Mouse (Mus musculus): ENCODE measurements around the gene Uvssa. TPM values are rescaled to one million over a fixed set of nuclear protein-coding genes. Genes with fewer than 3 reads are reported as not detected.

The Uvssa gene
- polyA plus RNA-seq, 1 experiment from 2014 or later = 3.1 TPM

GRCm38 (mm10) chr5:33432057-33432935, 53.9 kb downstream of the Uvssa start:
- Histone ChIP-seq H3K27ac (ENCODE audit: low read length) (no peak overlapping the region), H3K4me1 (ENCODE audit: control insufficient read depth, low read depth, low read length) (peaks cover 5% of the 10 kb centered on the region), H3K36me3 (ENCODE audit: control insufficient read depth, insufficient read depth) (no peaks in the 10 kb centered on the region), H3K27me3 (ENCODE audit: control insufficient read depth, insufficient read depth, low read depth, low read length) (peaks cover 96% of the 10 kb centered on the region), H3K9me3 (replicated peaks; ENCODE audit: control insufficient read depth, low read length) (no peaks in the 10 kb centered on the region), H3K4me2 (ENCODE audit: low read depth, low read length) (no peak overlapping the region), H3K9ac (ENCODE audit: low read depth, low read length) (no peak overlapping the region), H3K4me3 (ENCODE audit: low read depth, low read length) (no peak overlapping the region)
- WGBS (ENCODE audit: insufficient replicate concordance) = 2% methylated on average over 39 of the region's 39 CpGs
- ATAC-seq (ENCODE audit: low read depth) = no peak

- no peak for ATAC-seq (ENCODE audit: low read depth)
- Histone ChIP-seq H3K9ac (ENCODE audit: low read depth, low read length) (no peak within 1 kb of the TSS), H3K4me1 (ENCODE audit: control insufficient read depth, low read depth, low read length) (peaks cover 5% of the 10 kb centered on the region), H3K4me3 (ENCODE audit: low read depth, low read length) (peak within 1 kb of the TSS; percentile 18; the same call in 1 of the 2 replicates), H3K27me3 (ENCODE audit: control insufficient read depth, insufficient read depth, low read depth, low read length) (peaks cover 96% of the 10 kb centered on the region), H3K36me3 (ENCODE audit: control insufficient read depth, insufficient read depth) (no peaks in the 10 kb centered on the region), H3K9me3 (replicated peaks; ENCODE audit: control insufficient read depth, low read length) (no peaks in the 10 kb centered on the region), H3K27ac (ENCODE audit: low read length) (no peak within 1 kb of the TSS), H3K4me2 (ENCODE audit: low read depth, low read length) (peak within 1 kb of the TSS; percentile 25; the same call in 1 of the 2 replicates)
- WGBS (ENCODE audit: insufficient replicate concordance) = under 1% methylated on average over 89 of the region's 90 CpGs
Observed at GRCm38 (mm10) chr5:33433201-33434138, 55.1 kb downstream of the Uvssa start, which contains the start of gene Nkx1-1. Gene Nkx1-1, minus strand, starts transcription at chr5:33433976.

- no peak overlapping the region for H3K9ac ChIP-seq (ENCODE audit: low read depth, low read length)
- H3K4me1 ChIP-seq (ENCODE audit: control insufficient read depth, low read depth, low read length) = peaks cover 5% of the 10 kb centered on the region
- peak overlapping the region; percentile 18; the same call in 1 of the 2 replicates for H3K4me3 ChIP-seq (ENCODE audit: low read depth, low read length)
- under 1% methylated on average over 60 of the region's 60 CpGs for WGBS (ENCODE audit: insufficient replicate concordance)
- no peaks in the 10 kb centered on the region for H3K9me3 ChIP-seq (replicated peaks; ENCODE audit: control insufficient read depth, low read length)
- no peaks in the 10 kb centered on the region for H3K36me3 ChIP-seq (ENCODE audit: control insufficient read depth, insufficient read depth)
- H3K27ac ChIP-seq (ENCODE audit: low read length) = no peak overlapping the region
- ATAC-seq (ENCODE audit: low read depth) = no peak
- peaks cover 89% of the 10 kb centered on the region for H3K27me3 ChIP-seq (ENCODE audit: control insufficient read depth, insufficient read depth, low read depth, low read length)
- peak overlapping the region; percentile 25; the same call in 1 of the 2 replicates for H3K4me2 ChIP-seq (ENCODE audit: low read depth, low read length)
Observed at GRCm38 (mm10) chr5:33434141-33434780, 55.9 kb downstream of the Uvssa start.

GRCm38 (mm10) chr5:33435151-33435550, 56.8 kb downstream of the Uvssa start:
- ATAC-seq (ENCODE audit: low read depth) = no peak
- Histone ChIP-seq H3K36me3 (ENCODE audit: control insufficient read depth, insufficient read depth) (no peaks in the 10 kb centered on the region), H3K4me2 (ENCODE audit: low read depth, low read length) (no peak overlapping the region), H3K9me3 (replicated peaks; ENCODE audit: control insufficient read depth, low read length) (no peaks in the 10 kb centered on the region), H3K9ac (ENCODE audit: low read depth, low read length) (no peak overlapping the region), H3K4me1 (ENCODE audit: control insufficient read depth, low read depth, low read length) (peaks cover 5% of the 10 kb centered on the region), H3K4me3 (ENCODE audit: low read depth, low read length) (no peak overlapping the region), H3K27me3 (ENCODE audit: control insufficient read depth, insufficient read depth, low read depth, low read length) (peaks cover 80% of the 10 kb centered on the region), H3K27ac (ENCODE audit: low read length) (no peak overlapping the region)
- 4% methylated on average over 26 of the region's 26 CpGs for WGBS (ENCODE audit: insufficient replicate concordance)

GRCm38 (mm10) chr5:33435941-33436340, 57.6 kb downstream of the Uvssa start:
- Histone ChIP-seq H3K4me2 (ENCODE audit: low read depth, low read length) (no peak overlapping the region), H3K4me3 (ENCODE audit: low read depth, low read length) (no peak overlapping the region), H3K27me3 (ENCODE audit: control insufficient read depth, insufficient read depth, low read depth, low read length) (peaks cover 72% of the 10 kb centered on the region), H3K9ac (ENCODE audit: low read depth, low read length) (no peak overlapping the region), H3K4me1 (ENCODE audit: control insufficient read depth, low read depth, low read length) (peaks cover 5% of the 10 kb centered on the region), H3K36me3 (ENCODE audit: control insufficient read depth, insufficient read depth) (no peaks in the 10 kb centered on the region), H3K9me3 (replicated peaks; ENCODE audit: control insufficient read depth, low read length) (no peaks in the 10 kb centered on the region), H3K27ac (ENCODE audit: low read length) (no peak overlapping the region)
- no peak for ATAC-seq (ENCODE audit: low read depth)
- WGBS (ENCODE audit: insufficient replicate concordance) = 0% methylated on average over 4 of the region's 4 CpGs

GRCm38 (mm10) chr5:33438214-33438613, 59.9 kb downstream of the Uvssa start:
- WGBS (ENCODE audit: insufficient replicate concordance) = 2% methylated on average over 23 of the region's 23 CpGs
- no peak overlapping the region for H3K4me2 ChIP-seq (ENCODE audit: low read depth, low read length)
- peak; percentile 68 for ATAC-seq (ENCODE audit: low read depth)
- H3K9me3 ChIP-seq (replicated peaks; ENCODE audit: control insufficient read depth, low read length) = no peaks in the 10 kb centered on the region
- no peaks in the 10 kb centered on the region for H3K36me3 ChIP-seq (ENCODE audit: control insufficient read depth, insufficient read depth)
- no peak overlapping the region for H3K27ac ChIP-seq (ENCODE audit: low read length)
- H3K27me3 ChIP-seq (ENCODE audit: control insufficient read depth, insufficient read depth, low read depth, low read length) = peaks cover 54% of the 10 kb centered on the region
- H3K4me1 ChIP-seq (ENCODE audit: control insufficient read depth, low read depth, low read length) = peaks cover 10% of the 10 kb centered on the region
- no peak overlapping the region for H3K4me3 ChIP-seq (ENCODE audit: low read depth, low read length)
- H3K9ac ChIP-seq (ENCODE audit: low read depth, low read length) = no peak overlapping the region

GRCm38 (mm10) chr5:33442927-33443710, 64.8 kb downstream of the Uvssa start:
- ATAC-seq (ENCODE audit: low read depth) = peak; percentile 30; the same call in 1 of the 2 replicates
- WGBS (ENCODE audit: insufficient replicate concordance) = under 1% methylated on average over 56 of the region's 56 CpGs
- peaks cover 5% of the 10 kb centered on the region for H3K4me1 ChIP-seq (ENCODE audit: control insufficient read depth, low read depth, low read length)
- H3K4me2 ChIP-seq (ENCODE audit: low read depth, low read length) = peak overlapping the region; percentile 73
- H3K9me3 ChIP-seq (replicated peaks; ENCODE audit: control insufficient read depth, low read length) = no peaks in the 10 kb centered on the region
- no peak overlapping the region for H3K27ac ChIP-seq (ENCODE audit: low read length)
- peaks cover 5% of the 10 kb centered on the region for H3K27me3 ChIP-seq (ENCODE audit: control insufficient read depth, insufficient read depth, low read depth, low read length)
- H3K4me3 ChIP-seq (ENCODE audit: low read depth, low read length) = peak overlapping the region; percentile 44
- no peaks in the 10 kb centered on the region for H3K36me3 ChIP-seq (ENCODE audit: control insufficient read depth, insufficient read depth)
- H3K9ac ChIP-seq (ENCODE audit: low read depth, low read length) = no peak overlapping the region

- ATAC-seq (ENCODE audit: low read depth) = 0 out of 2 replicates have a peak, but pooled peaks have one; percentile 27
- Histone ChIP-seq H3K27me3 (ENCODE audit: control insufficient read depth, insufficient read depth, low read depth, low read length) (peaks cover 5% of the 10 kb centered on the region), H3K4me3 (ENCODE audit: low read depth, low read length) (no peak overlapping the region), H3K9ac (ENCODE audit: low read depth, low read length) (no peak overlapping the region), H3K4me2 (ENCODE audit: low read depth, low read length) (no peak overlapping the region), H3K27ac (ENCODE audit: low read length) (no peak overlapping the region), H3K36me3 (ENCODE audit: control insufficient read depth, insufficient read depth) (no peaks in the 10 kb centered on the region), H3K4me1 (ENCODE audit: control insufficient read depth, low read depth, low read length) (peaks cover 5% of the 10 kb centered on the region), H3K9me3 (replicated peaks; ENCODE audit: control insufficient read depth, low read length) (no peaks in the 10 kb centered on the region)
- 32% methylated on average over 9 of the region's 9 CpGs for WGBS (ENCODE audit: insufficient replicate concordance)
Observed at GRCm38 (mm10) chr5:33443794-33444193, 65.4 kb downstream of the Uvssa start.
